Mouse (Mus musculus): ENCODE results near the gene Npy5r. TPM values are rescaled to one million over a fixed set of nuclear protein-coding genes. Genes with fewer than 3 reads are reported as not detected.

Npy5r gene
- 1.3 and 2.5 TPM in 2 replicates for polyA plus RNA-seq (2014; fragmentation: Nextera tagmentation; extraction: Ambion mirVana)

DNA sequence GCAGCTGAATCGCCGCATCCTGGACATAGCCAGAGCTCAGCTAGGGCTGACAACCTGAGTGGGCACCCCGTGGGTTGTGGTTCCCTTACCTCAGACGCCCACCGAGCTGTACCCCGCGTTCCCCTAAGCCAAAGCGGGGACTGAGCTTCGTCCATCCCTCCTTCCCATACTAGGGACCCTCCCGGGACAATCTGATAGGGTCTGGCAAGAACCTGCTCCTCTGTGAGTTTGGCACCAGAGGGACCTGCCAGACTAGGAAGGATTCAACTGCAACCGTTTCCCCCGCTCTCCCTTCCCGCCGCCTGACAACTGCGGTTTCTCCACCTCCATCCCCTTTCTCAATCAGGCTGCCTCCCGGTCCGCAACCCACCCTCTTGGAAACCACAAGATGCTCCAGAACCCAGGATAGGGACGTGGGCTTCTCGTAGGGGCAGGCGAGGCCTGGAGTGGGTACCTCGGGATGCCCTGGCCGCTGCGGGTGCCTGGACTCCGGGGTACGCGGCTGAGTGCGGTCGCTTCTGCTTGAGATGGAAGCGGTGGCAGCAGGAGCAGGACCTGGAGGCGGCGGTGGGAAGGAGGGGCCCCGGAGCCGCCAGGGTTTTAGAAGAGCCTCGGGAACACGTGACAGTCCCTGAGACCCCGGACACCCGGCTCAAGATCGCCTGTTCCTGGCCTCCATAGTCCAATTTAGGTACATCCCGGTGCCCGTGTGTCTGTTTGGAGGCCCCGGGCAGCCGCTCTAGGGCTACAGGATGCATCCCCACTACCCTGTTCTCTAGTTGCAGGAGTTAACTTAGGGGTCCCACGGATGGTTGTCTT is at the start of gene Npy5r:
Npy5r (minus strand) TSS at position 618 of the 819 bp plus-strand sequence.
- Histone ChIP-seq H3K4me1 (replicated peaks; ENCODE audit: control insufficient read depth, insufficient read depth, low read length) (no peaks in the 10 kb centered on the region), H3K9ac (peak within 1 kb of the TSS; percentile 87), H3K4me2 (replicated peaks) (peak within 1 kb of the TSS; percentile 97), H3K27ac (0 out of 2 replicates have a peak within 1 kb of the TSS, but pooled peaks have one; percentile 5), H3K9me3 (ENCODE audit: control insufficient read depth, low read length) (no peaks in the 10 kb centered on the region), H3K27me3 (ENCODE audit: control insufficient read depth, insufficient read depth, low read length) (no peaks in the 10 kb centered on the region), H3K36me3 (replicated peaks; ENCODE audit: control insufficient read depth, insufficient read depth) (no peaks in the 10 kb centered on the region), H3K4me3 (replicated peaks; ENCODE audit: low read length) (peak within 1 kb of the TSS; percentile 55)
- 2% methylated on average over 42 of the region's 43 CpGs for WGBS
- peak; percentile 83 for ATAC-seq (ENCODE audit: low FRiP score)
- peak; percentile 40 for DNase-seq (ENCODE audit: low spot score)

- Histone ChIP-seq H3K4me2 (replicated peaks) (no peak overlapping the region), H3K27me3 (ENCODE audit: control insufficient read depth, insufficient read depth, low read length) (no peaks in the 10 kb centered on the region), H3K4me3 (replicated peaks; ENCODE audit: low read length) (no peak overlapping the region), H3K4me1 (replicated peaks; ENCODE audit: control insufficient read depth, insufficient read depth, low read length) (no peaks in the 10 kb centered on the region), H3K36me3 (replicated peaks; ENCODE audit: control insufficient read depth, insufficient read depth) (no peaks in the 10 kb centered on the region), H3K27ac (no peak overlapping the region), H3K9me3 (ENCODE audit: control insufficient read depth, low read length) (no peaks in the 10 kb centered on the region), H3K9ac (no peak overlapping the region)
- WGBS, result 50% methylated on average over 5 of the region's 5 CpGs
- ATAC-seq (ENCODE audit: low FRiP score) (no peak), DNase-seq (ENCODE audit: low spot score) (no peak)
Observed at GRCm38 (mm10) chr8:66731957-66732356, 44.0 kb upstream of the Npy5r start.

GRCm38 (mm10) chr8:66729446-66729845 is 41.5 kb upstream of the Npy5r start:
- H3K4me1 ChIP-seq (replicated peaks; ENCODE audit: control insufficient read depth, insufficient read depth, low read length), result no peaks in the 10 kb centered on the region
- ATAC-seq (ENCODE audit: low FRiP score) (no peak), DNase-seq (ENCODE audit: low spot score) (no peak)
- no peaks in the 10 kb centered on the region for H3K27me3 ChIP-seq (ENCODE audit: control insufficient read depth, insufficient read depth, low read length)
- H3K4me2 ChIP-seq (replicated peaks), result no peak overlapping the region
- no peaks in the 10 kb centered on the region for H3K9me3 ChIP-seq (ENCODE audit: control insufficient read depth, low read length)
- H3K36me3 ChIP-seq (replicated peaks; ENCODE audit: control insufficient read depth, insufficient read depth), result no peaks in the 10 kb centered on the region
- no peak overlapping the region for H3K9ac ChIP-seq
- H3K4me3 ChIP-seq (replicated peaks; ENCODE audit: low read length), result no peak overlapping the region
- WGBS, result 22% methylated on average over 7 of the region's 7 CpGs
- H3K27ac ChIP-seq, result no peak overlapping the region

DNA sequence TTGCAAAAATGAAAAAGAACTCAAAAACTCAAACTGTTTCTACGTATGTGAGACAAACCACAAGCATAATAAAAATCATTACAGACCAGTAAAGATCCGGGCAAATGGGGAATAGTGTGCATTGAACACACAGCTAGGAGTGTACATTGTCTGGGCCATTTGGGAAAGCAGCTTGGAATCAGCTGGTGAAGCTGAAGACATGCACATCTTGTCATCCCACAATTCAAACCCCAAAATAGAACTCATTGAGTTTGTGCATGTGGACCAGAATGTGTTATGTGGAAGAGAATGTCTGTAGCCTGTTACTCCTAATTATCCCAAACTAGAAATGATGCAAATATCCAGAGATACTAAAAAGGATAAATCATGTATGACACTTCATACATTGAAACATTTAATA is 34.9 kb upstream of the Npy5r start:
- H3K27me3 ChIP-seq (ENCODE audit: control insufficient read depth, insufficient read depth, low read length), result no peaks in the 10 kb centered on the region
- H3K9me3 ChIP-seq (ENCODE audit: control insufficient read depth, low read length), result no peaks in the 10 kb centered on the region
- no peak overlapping the region for H3K4me2 ChIP-seq (replicated peaks)
- no peak overlapping the region for H3K27ac ChIP-seq
- 92% methylated on average over 2 of the region's 2 CpGs for WGBS
- no peaks in the 10 kb centered on the region for H3K36me3 ChIP-seq (replicated peaks; ENCODE audit: control insufficient read depth, insufficient read depth)
- H3K4me3 ChIP-seq (replicated peaks; ENCODE audit: low read length), result no peak overlapping the region
- DNase-seq (ENCODE audit: low spot score), result no peak
- H3K4me1 ChIP-seq (replicated peaks; ENCODE audit: control insufficient read depth, insufficient read depth, low read length), result no peaks in the 10 kb centered on the region
- H3K9ac ChIP-seq, result no peak overlapping the region
- ATAC-seq (ENCODE audit: low FRiP score), result no peak

DNA sequence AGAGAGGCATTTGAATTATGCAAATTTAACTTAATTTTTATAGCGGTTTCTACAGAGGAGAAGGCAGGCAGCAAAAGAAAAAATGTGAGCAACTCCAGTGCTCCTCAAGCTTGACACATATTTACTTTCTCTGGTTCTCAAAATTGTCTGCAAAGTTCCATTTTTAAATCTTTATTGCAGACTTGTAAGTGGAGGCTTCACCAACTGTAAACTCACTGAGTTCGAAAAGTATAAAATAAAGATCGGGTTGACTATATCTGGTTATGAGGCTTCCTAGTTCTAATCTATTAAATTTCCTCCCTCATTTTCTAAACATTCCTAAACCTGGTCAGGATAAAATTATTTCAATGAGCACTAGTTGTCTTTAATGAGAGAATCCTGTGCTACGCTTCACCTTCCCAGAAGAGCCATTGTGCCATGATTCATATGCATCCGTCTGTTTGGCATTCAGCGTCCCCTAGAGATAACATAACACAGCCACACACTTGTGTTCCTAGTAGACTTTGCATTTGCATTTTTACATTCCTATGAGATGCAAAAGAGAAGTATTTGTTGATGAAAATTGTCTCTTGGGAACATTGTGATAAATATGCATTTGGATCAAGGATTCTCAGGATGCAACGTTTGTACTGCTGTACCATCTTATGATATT is 26.5 kb upstream of the Npy5r start:
- no peaks in the 10 kb centered on the region for H3K36me3 ChIP-seq (replicated peaks; ENCODE audit: control insufficient read depth, insufficient read depth)
- H3K4me2 ChIP-seq (replicated peaks), result no peak overlapping the region
- no peaks in the 10 kb centered on the region for H3K4me1 ChIP-seq (replicated peaks; ENCODE audit: control insufficient read depth, insufficient read depth, low read length)
- no peak overlapping the region for H3K27ac ChIP-seq
- H3K9ac ChIP-seq, result no peak overlapping the region
- 0 out of 2 replicates have a peak, but pooled peaks cover 3% of the 10 kb centered on the region for H3K9me3 ChIP-seq (ENCODE audit: control insufficient read depth, low read length)
- ATAC-seq (ENCODE audit: low FRiP score), result no peak
- no peak for DNase-seq (ENCODE audit: low spot score)
- 80% methylated on average over 7 of the region's 7 CpGs for WGBS
- H3K4me3 ChIP-seq (replicated peaks; ENCODE audit: low read length), result no peak overlapping the region
- no peaks in the 10 kb centered on the region for H3K27me3 ChIP-seq (ENCODE audit: control insufficient read depth, insufficient read depth, low read length)

DNA sequence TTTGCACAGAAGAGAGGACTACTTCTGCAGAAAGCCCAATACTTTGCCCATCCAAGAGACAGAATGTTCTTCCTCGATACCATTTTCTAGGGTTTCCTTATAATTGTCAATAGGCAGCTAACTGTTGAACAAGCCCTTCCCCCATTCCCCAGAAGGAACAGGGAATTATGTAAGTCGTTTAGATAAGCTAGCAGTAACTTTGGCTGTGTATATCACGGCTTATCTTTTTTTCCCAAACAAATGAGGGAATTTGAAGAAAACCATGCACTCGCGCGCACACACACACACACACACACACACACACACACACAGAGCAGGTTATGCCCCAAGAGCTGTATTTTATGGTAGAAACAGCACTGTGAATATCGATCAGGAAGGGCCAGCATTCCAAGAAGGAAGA is 10.9 kb upstream of the Npy5r start:
- Histone ChIP-seq H3K4me3 (replicated peaks; ENCODE audit: low read length) (peak overlapping the region; percentile 44), H3K4me2 (replicated peaks) (peak overlapping the region; percentile 75)
- 76% methylated on average over 7 of the region's 7 CpGs for WGBS

GRCm38 (mm10) chr8:66698011-66698410 is 10.1 kb upstream of the Npy5r start:
- 4% methylated on average over 7 of the region's 7 CpGs for WGBS
- H3K4me2 ChIP-seq (replicated peaks), result peak overlapping the region; percentile 75
- H3K27ac ChIP-seq, result no peak overlapping the region
- peak overlapping the region; percentile 52; the same call in 1 of the 2 replicates for H3K9ac ChIP-seq
- no peak for ATAC-seq (ENCODE audit: low FRiP score)
- no peaks in the 10 kb centered on the region for H3K9me3 ChIP-seq (ENCODE audit: control insufficient read depth, low read length)
- H3K4me1 ChIP-seq (replicated peaks; ENCODE audit: control insufficient read depth, insufficient read depth, low read length), result peaks cover 5% of the 10 kb centered on the region; the same call in 1 of the 2 replicates
- H3K36me3 ChIP-seq (replicated peaks; ENCODE audit: control insufficient read depth, insufficient read depth), result no peaks in the 10 kb centered on the region
- H3K27me3 ChIP-seq (ENCODE audit: control insufficient read depth, insufficient read depth, low read length), result peaks cover 19% of the 10 kb centered on the region
- peak overlapping the region; percentile 44 for H3K4me3 ChIP-seq (replicated peaks; ENCODE audit: low read length)
- no peak for DNase-seq (ENCODE audit: low spot score)

More for the DNA sequence above, 10.9 kb upstream of the Npy5r start:
- ATAC-seq (ENCODE audit: low FRiP score), result no peak
- no peak overlapping the region for H3K27ac ChIP-seq
- H3K36me3 ChIP-seq (replicated peaks; ENCODE audit: control insufficient read depth, insufficient read depth), result no peaks in the 10 kb centered on the region
- DNase-seq (ENCODE audit: low spot score), result no peak
- H3K4me1 ChIP-seq (replicated peaks; ENCODE audit: control insufficient read depth, insufficient read depth, low read length), result peaks cover 5% of the 10 kb centered on the region; the same call in 1 of the 2 replicates
- H3K9ac ChIP-seq, result no peak overlapping the region
- peaks cover 19% of the 10 kb centered on the region for H3K27me3 ChIP-seq (ENCODE audit: control insufficient read depth, insufficient read depth, low read length)
- H3K9me3 ChIP-seq (ENCODE audit: control insufficient read depth, low read length), result no peaks in the 10 kb centered on the region

DNA sequence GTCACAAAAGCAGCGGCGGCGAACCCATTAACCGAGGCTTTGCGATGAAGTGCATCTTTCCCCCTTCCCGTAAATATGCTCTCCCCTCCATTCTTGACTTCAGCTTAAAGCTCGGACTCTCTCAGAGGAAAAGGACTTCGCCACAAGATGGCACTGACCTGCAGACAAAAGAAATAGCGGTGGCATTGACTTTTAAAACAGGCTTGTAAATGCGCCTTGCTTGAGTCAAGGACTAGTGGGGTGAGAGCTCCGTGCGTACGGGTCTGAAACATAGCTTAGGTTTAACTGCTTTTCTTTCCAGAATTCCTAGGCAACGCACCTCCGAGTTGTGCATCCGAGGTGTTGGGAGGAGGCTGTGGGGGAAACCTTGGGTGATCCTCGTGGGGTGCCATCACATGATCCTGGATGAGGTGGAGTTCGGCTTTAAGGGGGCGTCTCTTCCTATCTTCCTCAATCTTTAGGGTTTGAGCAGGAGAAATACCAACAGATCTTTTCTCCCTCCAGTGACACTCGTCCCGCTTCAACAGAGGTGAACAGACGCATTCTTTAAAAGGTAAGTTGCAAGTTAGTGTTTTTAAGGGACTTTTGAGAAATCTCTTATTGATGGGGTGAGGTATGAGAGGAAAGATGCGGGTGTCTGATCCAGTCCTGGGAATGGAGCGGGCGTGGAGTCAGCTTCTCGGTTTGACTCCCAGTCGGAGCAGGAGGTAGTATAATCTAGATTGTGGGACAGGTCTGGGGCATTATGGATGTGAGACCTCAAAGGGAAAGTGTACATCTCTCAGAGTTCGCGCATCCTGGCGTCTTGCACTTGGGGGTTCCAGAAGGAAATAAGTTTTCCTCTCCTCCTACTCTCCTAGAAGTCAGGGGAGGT is 9.3 kb upstream of the Npy5r start, which contains the start of gene Npy1r:
Npy1r (plus strand) TSS at position 223 of the 874 bp plus-strand sequence.
- ATAC-seq (ENCODE audit: low FRiP score) (peak; percentile 78), DNase-seq (ENCODE audit: low spot score) (peak; percentile 74)
- no peaks in the 10 kb centered on the region for H3K9me3 ChIP-seq (ENCODE audit: control insufficient read depth, low read length)
- peaks cover 19% of the 10 kb centered on the region for H3K27me3 ChIP-seq (ENCODE audit: control insufficient read depth, insufficient read depth, low read length)
- no peaks in the 10 kb centered on the region for H3K36me3 ChIP-seq (replicated peaks; ENCODE audit: control insufficient read depth, insufficient read depth)
- under 1% methylated on average over 30 of the region's 30 CpGs for WGBS
- H3K4me1 ChIP-seq (replicated peaks; ENCODE audit: control insufficient read depth, insufficient read depth, low read length), result peaks cover 5% of the 10 kb centered on the region; the same call in 1 of the 2 replicates
- peak within 1 kb of the TSS; percentile 52 for H3K9ac ChIP-seq
- H3K4me2 ChIP-seq (replicated peaks), result peak within 1 kb of the TSS; percentile 75
- H3K27ac ChIP-seq, result no peak within 1 kb of the TSS
- H3K4me3 ChIP-seq (replicated peaks; ENCODE audit: low read length), result peak within 1 kb of the TSS; percentile 44
